Mouse (Mus musculus): ENCODE measurements around the gene Dscam. TPM values are rescaled to one million over a fixed set of nuclear protein-coding genes. Genes with fewer than 3 reads are reported as not detected.
A peak's percentile ranks its signal among the peaks of the same experiment; 100 is the strongest.

The Dscam gene
- polyA plus RNA-seq, 1 experiment from 2014 or later = not detected

GRCm38 (mm10) chr16:97165444-97166121 is 5.0 kb downstream of the Dscam start:
- ATAC-seq (ENCODE audit: insufficient number of reproducible peaks, insufficient read depth, low FRiP score, low read depth) = no peak
- WGBS = under 1% methylated on average over 19 of the region's 21 CpGs

GRCm38 (mm10) chr16:97158279-97158678 is 12.3 kb downstream of the Dscam start:
- no peaks in the 10 kb centered on the region for H3K27me3 ChIP-seq (ENCODE audit: control insufficient read depth, insufficient read depth, low read length)
- H3K36me3 ChIP-seq (ENCODE audit: control insufficient read depth, insufficient read depth, low read length) = no peaks in the 10 kb centered on the region
- H3K4me2 ChIP-seq (ENCODE audit: low read length) = no peak overlapping the region
- no peak for ATAC-seq (ENCODE audit: insufficient number of reproducible peaks, insufficient read depth, low FRiP score, low read depth)
- 63% methylated on average over 4 of the region's 4 CpGs for WGBS
- no peaks in the 10 kb centered on the region for H3K9me3 ChIP-seq (ENCODE audit: control insufficient read depth, low read length)
- no peak overlapping the region for H3K27ac ChIP-seq (replicated peaks in 1 of 2; ENCODE audit: control insufficient read depth in 1 of 2, insufficient read depth in 1 of 2, low read depth in 2 of 2, low read length in 2 of 2)
- no peak overlapping the region for H3K4me3 ChIP-seq (ENCODE audit: control insufficient read depth in 1 of 2, insufficient read depth in 1 of 2, low read depth in 1 of 2, low read length in 2 of 2)
- no peaks in the 10 kb centered on the region for H3K4me1 ChIP-seq (ENCODE audit: control insufficient read depth in 2 of 2, insufficient read depth in 2 of 2, low read length in 2 of 2)
- H3K9ac ChIP-seq (ENCODE audit: low read length) = no peak overlapping the region

More at GRCm38 (mm10) chr16:97165444-97166121, 5.0 kb downstream of the Dscam start:
- Histone ChIP-seq H3K4me2 (ENCODE audit: low read length) (peak overlapping the region; percentile 89), H3K27me3 (ENCODE audit: control insufficient read depth, insufficient read depth, low read length) (peaks cover 34% of the 10 kb centered on the region), H3K9ac (ENCODE audit: low read length) (peak overlapping the region; percentile 57), H3K36me3 (ENCODE audit: control insufficient read depth, insufficient read depth, low read length) (no peaks in the 10 kb centered on the region), H3K9me3 (ENCODE audit: control insufficient read depth, low read length) (no peaks in the 10 kb centered on the region), H3K4me3 (ENCODE audit: control insufficient read depth in 1 of 2, insufficient read depth in 1 of 2, low read depth in 1 of 2, low read length in 2 of 2) (peak overlapping the region; percentile 45 to 48), H3K4me1 (ENCODE audit: control insufficient read depth in 2 of 2, insufficient read depth in 2 of 2, low read length in 2 of 2) (peaks cover 0 to under 1% of the 10 kb centered on the region in 2 experiments; a peak in 1 of 4 replicates), H3K27ac (replicated peaks in 1 of 2; ENCODE audit: control insufficient read depth in 1 of 2, insufficient read depth in 1 of 2, low read depth in 2 of 2, low read length in 2 of 2) (no peak overlapping the region)

- Histone ChIP-seq H3K9ac (ENCODE audit: low read length) (no peak overlapping the region), H3K4me2 (ENCODE audit: low read length) (no peak overlapping the region), H3K9me3 (ENCODE audit: control insufficient read depth, low read length) (no peaks in the 10 kb centered on the region), H3K27ac (replicated peaks in 1 of 2; ENCODE audit: control insufficient read depth in 1 of 2, insufficient read depth in 1 of 2, low read depth in 2 of 2, low read length in 2 of 2) (no peak overlapping the region), H3K36me3 (ENCODE audit: control insufficient read depth, insufficient read depth, low read length) (no peaks in the 10 kb centered on the region), H3K27me3 (ENCODE audit: control insufficient read depth, insufficient read depth, low read length) (no peaks in the 10 kb centered on the region), H3K4me1 (ENCODE audit: control insufficient read depth in 2 of 2, insufficient read depth in 2 of 2, low read length in 2 of 2) (no peaks in the 10 kb centered on the region), H3K4me3 (ENCODE audit: control insufficient read depth in 1 of 2, insufficient read depth in 1 of 2, low read depth in 1 of 2, low read length in 2 of 2) (no peak overlapping the region)
- 80% methylated on average over 12 of the region's 12 CpGs for WGBS
- ATAC-seq (ENCODE audit: insufficient number of reproducible peaks, insufficient read depth, low FRiP score, low read depth) = no peak
Observed at GRCm38 (mm10) chr16:97144544-97145194, 25.9 kb downstream of the Dscam start.

DNA sequence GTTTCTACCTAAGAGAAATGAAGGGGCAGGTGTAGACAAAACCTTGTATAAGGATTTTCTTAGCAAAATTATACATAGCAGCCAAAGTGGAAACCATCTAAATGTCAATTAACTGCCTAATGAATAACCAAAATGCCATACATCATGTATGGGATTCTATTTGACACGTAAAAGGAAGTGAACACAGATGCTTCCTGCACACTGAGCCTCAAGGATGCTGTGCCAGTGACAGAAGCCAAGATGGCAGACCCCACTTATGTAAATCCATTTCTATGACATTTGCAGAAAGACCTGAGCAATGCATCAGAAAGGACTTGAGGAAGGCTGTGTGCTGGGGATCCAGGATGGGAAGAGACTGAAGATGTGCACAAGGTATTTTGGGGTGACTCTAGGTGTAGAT is 28.6 kb downstream of the Dscam start:
- no peak overlapping the region for H3K9ac ChIP-seq (ENCODE audit: low read length)
- 65% methylated on average over 1 of the region's 1 CpGs for WGBS
- no peak for ATAC-seq (ENCODE audit: insufficient number of reproducible peaks, insufficient read depth, low FRiP score, low read depth)
- no peaks in the 10 kb centered on the region for H3K9me3 ChIP-seq (ENCODE audit: control insufficient read depth, low read length)
- H3K4me1 ChIP-seq (ENCODE audit: control insufficient read depth in 2 of 2, insufficient read depth in 2 of 2, low read length in 2 of 2) = no peaks in the 10 kb centered on the region
- no peak overlapping the region for H3K4me3 ChIP-seq (ENCODE audit: control insufficient read depth in 1 of 2, insufficient read depth in 1 of 2, low read depth in 1 of 2, low read length in 2 of 2)
- no peaks in the 10 kb centered on the region for H3K36me3 ChIP-seq (ENCODE audit: control insufficient read depth, insufficient read depth, low read length)
- no peaks in the 10 kb centered on the region for H3K27me3 ChIP-seq (ENCODE audit: control insufficient read depth, insufficient read depth, low read length)
- no peak overlapping the region for H3K27ac ChIP-seq (replicated peaks in 1 of 2; ENCODE audit: control insufficient read depth in 1 of 2, insufficient read depth in 1 of 2, low read depth in 2 of 2, low read length in 2 of 2)
- H3K4me2 ChIP-seq (ENCODE audit: low read length) = no peak overlapping the region

DNA sequence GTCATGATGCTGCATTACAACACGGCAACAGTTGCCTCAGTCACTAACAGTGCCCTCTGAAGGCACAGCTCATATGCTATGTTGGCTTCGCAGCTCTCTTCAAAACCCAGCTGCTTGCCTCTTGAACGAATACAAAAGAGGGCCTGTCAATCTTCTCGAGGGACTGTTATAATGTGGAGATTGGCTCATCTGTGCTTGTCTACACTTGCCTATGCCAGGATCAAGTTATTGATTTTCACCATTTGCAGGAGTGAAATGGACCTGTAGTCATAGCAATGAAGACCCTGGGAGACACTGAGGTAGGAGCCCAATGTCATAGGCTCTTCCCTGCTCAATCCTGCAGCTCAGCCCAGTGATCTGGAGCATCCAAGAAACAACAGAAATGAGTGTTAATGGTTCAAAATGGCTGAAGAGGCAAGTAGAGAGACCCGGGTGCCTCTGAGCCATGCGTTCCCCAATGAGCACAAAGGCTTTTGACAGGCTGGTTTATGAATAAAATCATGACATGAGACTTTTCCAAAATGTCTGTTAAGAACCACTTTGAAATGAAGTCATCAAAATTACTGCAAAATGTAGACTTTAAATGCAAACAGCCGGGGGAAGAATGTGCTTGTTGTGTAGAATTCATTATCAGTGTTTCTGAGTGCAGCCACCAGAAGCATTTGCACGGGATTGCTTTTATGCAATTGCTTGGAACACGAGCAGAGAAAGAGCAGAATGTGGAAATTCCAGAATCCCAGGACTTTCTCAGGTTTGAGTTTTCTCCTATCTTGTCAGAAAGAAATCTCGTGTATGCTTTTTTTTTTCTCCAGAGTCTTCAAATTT is 35.3 kb downstream of the Dscam start:
- H3K9ac ChIP-seq (ENCODE audit: low read length) = no peak overlapping the region
- no peaks in the 10 kb centered on the region for H3K36me3 ChIP-seq (ENCODE audit: control insufficient read depth, insufficient read depth, low read length)
- 74% methylated on average over 10 of the region's 10 CpGs for WGBS
- H3K4me3 ChIP-seq (ENCODE audit: control insufficient read depth in 1 of 2, insufficient read depth in 1 of 2, low read depth in 1 of 2, low read length in 2 of 2) = no peak overlapping the region
- no peaks in the 10 kb centered on the region for H3K9me3 ChIP-seq (ENCODE audit: control insufficient read depth, low read length)
- H3K27ac ChIP-seq (replicated peaks in 1 of 2; ENCODE audit: control insufficient read depth in 1 of 2, insufficient read depth in 1 of 2, low read depth in 2 of 2, low read length in 2 of 2) = no peak overlapping the region
- no peaks in the 10 kb centered on the region for H3K27me3 ChIP-seq (ENCODE audit: control insufficient read depth, insufficient read depth, low read length)
- H3K4me2 ChIP-seq (ENCODE audit: low read length) = no peak overlapping the region
- no peaks in the 10 kb centered on the region for H3K4me1 ChIP-seq (ENCODE audit: control insufficient read depth in 2 of 2, insufficient read depth in 2 of 2, low read length in 2 of 2)
- ATAC-seq (ENCODE audit: insufficient number of reproducible peaks, insufficient read depth, low FRiP score, low read depth) = no peak

- no peak overlapping the region for H3K27ac ChIP-seq (replicated peaks in 1 of 2; ENCODE audit: control insufficient read depth in 1 of 2, insufficient read depth in 1 of 2, low read depth in 2 of 2, low read length in 2 of 2)
- no peaks in the 10 kb centered on the region for H3K9me3 ChIP-seq (ENCODE audit: control insufficient read depth, low read length)
- H3K4me3 ChIP-seq (ENCODE audit: control insufficient read depth in 1 of 2, insufficient read depth in 1 of 2, low read depth in 1 of 2, low read length in 2 of 2) = no peak overlapping the region
- no peaks in the 10 kb centered on the region for H3K36me3 ChIP-seq (ENCODE audit: control insufficient read depth, insufficient read depth, low read length)
- H3K4me1 ChIP-seq (ENCODE audit: control insufficient read depth in 2 of 2, insufficient read depth in 2 of 2, low read length in 2 of 2) = no peaks in the 10 kb centered on the region
- no peak for ATAC-seq (ENCODE audit: insufficient number of reproducible peaks, insufficient read depth, low FRiP score, low read depth)
- H3K4me2 ChIP-seq (ENCODE audit: low read length) = no peak overlapping the region
- H3K9ac ChIP-seq (ENCODE audit: low read length) = no peak overlapping the region
- H3K27me3 ChIP-seq (ENCODE audit: control insufficient read depth, insufficient read depth, low read length) = no peaks in the 10 kb centered on the region
- WGBS = 66% methylated on average over 2 of the region's 2 CpGs
Observed at GRCm38 (mm10) chr16:97127296-97127695, 43.3 kb downstream of the Dscam start.

- no peak for ATAC-seq (ENCODE audit: insufficient number of reproducible peaks, insufficient read depth, low FRiP score, low read depth)
- no peaks in the 10 kb centered on the region for H3K36me3 ChIP-seq (ENCODE audit: control insufficient read depth, insufficient read depth, low read length)
- H3K9ac ChIP-seq (ENCODE audit: low read length) = no peak overlapping the region
- H3K9me3 ChIP-seq (ENCODE audit: control insufficient read depth, low read length) = no peaks in the 10 kb centered on the region
- no peak overlapping the region for H3K27ac ChIP-seq (replicated peaks in 1 of 2; ENCODE audit: control insufficient read depth in 1 of 2, insufficient read depth in 1 of 2, low read depth in 2 of 2, low read length in 2 of 2)
- no peak overlapping the region for H3K4me3 ChIP-seq (ENCODE audit: control insufficient read depth in 1 of 2, insufficient read depth in 1 of 2, low read depth in 1 of 2, low read length in 2 of 2)
- H3K4me1 ChIP-seq (ENCODE audit: control insufficient read depth in 2 of 2, insufficient read depth in 2 of 2, low read length in 2 of 2) = no peaks in the 10 kb centered on the region
- no peaks in the 10 kb centered on the region for H3K27me3 ChIP-seq (ENCODE audit: control insufficient read depth, insufficient read depth, low read length)
- no peak overlapping the region for H3K4me2 ChIP-seq (ENCODE audit: low read length)
- WGBS = 48% methylated on average over 4 of the region's 4 CpGs
Observed at GRCm38 (mm10) chr16:97110028-97110427, 60.5 kb downstream of the Dscam start.

All from heart, embryonic 14.5 days (tissue).